Comparison of ENCODE assay signal across 1 mouse cellular context in the genomic region with DNA sequence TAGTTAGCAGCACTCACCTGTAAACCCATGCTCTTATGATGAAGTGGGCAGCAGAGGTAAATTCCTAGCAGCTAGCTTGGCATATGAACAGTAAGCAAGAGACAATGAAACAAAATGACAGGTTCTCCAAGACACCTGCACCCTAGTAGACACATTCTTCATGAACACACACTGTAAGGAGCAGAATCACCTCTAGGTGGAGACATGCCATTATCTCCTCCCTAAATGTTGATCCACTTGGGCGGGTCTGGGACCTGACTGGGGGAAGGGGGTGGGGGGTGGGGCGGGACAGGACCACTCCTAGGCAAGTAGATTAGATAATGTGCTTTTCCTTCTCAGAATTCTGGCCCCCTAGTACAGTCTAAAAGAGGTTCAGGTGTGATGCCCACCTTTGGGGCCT.
A peak's percentile ranks its signal among the peaks of the same experiment; 100 is the strongest.
TF ChIP-seq lines count a peak whose summit lies in the region.

No protein-coding gene starts in this region.

TF ChIP-seq in CH12.LX, 34 proteins besides CTCF, POLR2A, EP300 and RAD21:
- peak; percentile 50 for TF ChIP-seq CHD2 (IDR thresholded peaks at IDR 0.05; ENCODE audit: low read length)
- TF ChIP-seq SMC3 (IDR thresholded peaks at IDR 0.05; ENCODE audit: low read depth, low read length): peak; percentile 39; the same call in 1 of the 2 replicates
- no peak for TF ChIP-seq TBP (conservative IDR thresholded peaks at IDR 0.05; ENCODE audit: low read depth, low read length)
- TF ChIP-seq ZNF384 (IDR thresholded peaks at IDR 0.05; ENCODE audit: low read depth, low read length): 0 out of 2 replicates have a peak, but pooled peaks have one; percentile 38
TF ChIP-seq in CH12.LX: peak in this region for 3.
